Mouse (Mus musculus) lung, postnatal 0 days (tissue): ENCODE data around the gene Ppil1.

ENCODE experiments used
- CTCF ChIP-seq: IDR thresholded peaks from 2 replicates; pipeline ENCODE4 v1.5.1; 2016; ENCODE audit warnings: antibody characterized with exemption, mild to moderate bottlenecking
- EP300 ChIP-seq: IDR thresholded peaks from 2 replicates; pipeline ENCODE4 v1.6.1; 2016; ENCODE audit warnings: antibody characterized with exemption, mild to moderate bottlenecking, control low read depth

DNA sequence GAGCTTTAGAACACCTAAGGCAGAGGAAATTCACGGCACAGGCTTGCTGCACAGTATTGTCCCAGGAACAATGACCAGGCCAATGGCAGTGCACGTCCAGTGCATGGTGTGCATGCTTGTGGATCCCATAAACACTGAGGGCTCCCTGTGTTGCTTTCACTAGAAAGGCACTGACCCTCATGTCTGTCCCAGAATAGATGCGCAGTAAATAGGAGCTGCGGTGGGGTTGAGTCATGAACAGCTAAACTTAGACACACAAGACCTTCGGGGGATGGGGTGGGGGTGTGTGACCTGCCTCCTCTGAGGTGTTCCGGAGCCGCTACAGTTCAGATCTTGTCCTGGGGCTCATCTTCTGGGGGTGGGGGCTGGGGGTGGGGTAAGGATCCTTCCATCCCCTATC, 57.9 kb downstream of the Ppil1 start:
- TF ChIP-seq CTCF = no peak
- TF ChIP-seq EP300 = no peak
